ENCODE assay signal across 11 mouse cellular contexts in the genomic region with DNA sequence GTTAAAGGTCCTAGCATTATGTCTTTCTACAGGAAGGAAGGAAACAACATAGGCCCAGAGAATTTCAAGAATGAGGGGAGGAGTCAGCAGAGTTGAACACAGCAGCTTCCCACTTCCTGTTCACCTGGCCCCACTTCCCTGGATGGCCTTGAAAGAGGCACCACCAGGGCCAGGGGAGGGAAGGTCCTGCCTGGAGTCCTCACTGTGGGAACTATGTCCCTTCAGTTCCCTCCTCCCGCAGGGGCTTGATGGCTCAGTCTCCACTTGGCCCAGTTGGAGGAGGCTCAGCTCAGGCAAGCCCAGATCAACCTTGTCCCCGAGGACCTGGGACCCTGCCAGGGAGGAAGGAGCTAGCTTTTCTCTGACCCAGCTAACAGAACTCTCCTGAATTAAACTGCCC.
DNase-seq lines count a peak whose midpoint lies in the region; ATAC-seq and TF ChIP-seq lines count a peak whose summit lies in the region.
"Had no signal": no experiment of that assay in that cellular context is flagged by ENCODE, and none has a peak within 500 bp of the region (broad histone marks: within the 10 kb centered on the region; RNA-seq: fewer than 3 reads in every experiment).

No protein-coding gene starts in this region.

- no peak overlapping the region for H3K4me3 ChIP-seq in lung, embryonic 15.5 days
- no peak overlapping the region for H3K4me3 ChIP-seq in lung, adult 2 months (replicated peaks; ENCODE audit: extremely low read depth, low read depth, low read length)
- no peak overlapping the region for H3K4me3 ChIP-seq in liver, embryonic 11.5 days (ENCODE audit: low read depth, low read length)
- H3K4me3 ChIP-seq: hindbrain, embryonic 12.5 days; megakaryocyte, embryonic 14.5 days had no signal

- 0 out of 2 replicates have a peak, but pooled peaks have one; percentile 13 for ATAC-seq in lung, embryonic 15.5 days (ENCODE audit: borderline replicate concordance, extremely low read depth, low FRiP score, low TSS enrichment)
- no peak for ATAC-seq in liver, embryonic 11.5 days (replicated peaks; ENCODE audit: low FRiP score)
- ATAC-seq in megakaryocyte, adult 5-6 weeks (ENCODE audit: poor library complexity, severe bottlenecking): no peak
- ATAC-seq: forebrain, embryonic 14.5 days had no signal

- H3K4me2 ChIP-seq in lung, embryonic 15.5 days: no peak overlapping the region
- H3K4me2 ChIP-seq in liver, embryonic 11.5 days: no peak overlapping the region
- H3K4me2 ChIP-seq: hindbrain, embryonic 12.5 days had no signal

- H3K9ac ChIP-seq in lung, embryonic 15.5 days: no peak overlapping the region
- no peak overlapping the region for H3K9ac ChIP-seq in liver, embryonic 11.5 days (ENCODE audit: low read depth, low read length)
- H3K9ac ChIP-seq: hindbrain, embryonic 12.5 days had no signal

- H3K4me1 ChIP-seq in lung, embryonic 15.5 days: peaks cover 13% of the 10 kb centered on the region; the same call in 1 of the 2 replicates
- H3K4me1 ChIP-seq in lung, adult 2 months (ENCODE audit: control insufficient read depth, insufficient read depth, low read length): no peaks in the 10 kb centered on the region
- no peaks in the 10 kb centered on the region for H3K4me1 ChIP-seq in liver, embryonic 11.5 days (replicated peaks; ENCODE audit: control insufficient read depth, insufficient read depth, low read length)
- H3K4me1 ChIP-seq: megakaryocyte, embryonic 14.5 days had no signal

- H3K27ac ChIP-seq in lung, embryonic 15.5 days: peak overlapping the region; percentile 32
- no peak overlapping the region for H3K27ac ChIP-seq in liver, embryonic 11.5 days (ENCODE audit: low read depth, low read length)
- H3K27ac ChIP-seq: hindbrain, embryonic 12.5 days had no signal

- 37% methylated on average over 2 of the region's 2 CpGs for WGBS in lung, embryonic 15.5 days
- WGBS in lung, adult 2 months: 27% methylated on average over 2 of the region's 2 CpGs
- 55% methylated on average over 2 of the region's 2 CpGs for WGBS in liver, embryonic 11.5 days

- no peaks in the 10 kb centered on the region for H3K27me3 ChIP-seq in lung, embryonic 15.5 days
- H3K27me3 ChIP-seq in liver, embryonic 11.5 days (replicated peaks; ENCODE audit: control insufficient read depth, insufficient read depth, low read length): peaks cover 5% of the 10 kb centered on the region; the same call in 1 of the 2 replicates

- peak; percentile 47 for DNase-seq in adrenal gland, adult 2 months
- no peak for DNase-seq in adrenal gland, postnatal 4 days (ENCODE audit: low spot score in 2 of 2)
- no peak for DNase-seq in lung, adult 2 months
- DNase-seq in adrenal gland, postnatal 36 days: peak; percentile 39 to 70
- peak; percentile 51 for DNase-seq in heart, postnatal 4 days
- no peak for DNase-seq in liver, embryonic 11.5 days (ENCODE audit: low spot score)

- no peak for TF ChIP-seq POLR2A in lung, adult 2 months (IDR thresholded peaks at IDR 0.05; ENCODE audit: borderline replicate concordance, extremely low read depth, low read depth, low read length)

- TF ChIP-seq CTCF in lung, adult 2 months (IDR thresholded peaks at IDR 0.05; ENCODE audit: insufficient read depth, low read length): no peak

- no peaks in the 10 kb centered on the region for H3K36me3 ChIP-seq in lung, embryonic 15.5 days
- no peaks in the 10 kb centered on the region for H3K36me3 ChIP-seq in liver, embryonic 11.5 days (ENCODE audit: control insufficient read depth, insufficient read depth, low read length)
- H3K36me3 ChIP-seq: hindbrain, embryonic 12.5 days had no signal

- no peaks in the 10 kb centered on the region for H3K9me3 ChIP-seq in lung, embryonic 15.5 days
- H3K9me3 ChIP-seq in liver, embryonic 11.5 days (ENCODE audit: control insufficient read depth, low read length): no peaks in the 10 kb centered on the region
- H3K9me3 ChIP-seq: hindbrain, embryonic 12.5 days; megakaryocyte, embryonic 14.5 days had no signal

Comparison
In these comparisons a context has a peak if more than half of its experiments do, and no peak if none do; other contexts are left out.
1. DNase-seq: peak in adrenal gland, adult 2 months (single experiment), adrenal gland, postnatal 36 days (2 of 2) and heart, postnatal 4 days (single experiment); none in adrenal gland, postnatal 4 days (0 of 2), lung, adult 2 months (single experiment) and liver, embryonic 11.5 days (single experiment).